Mouse (Mus musculus): ENCODE measurements around the gene Yeats2. TPM values are rescaled to one million over a fixed set of nuclear protein-coding genes. Genes with fewer than 3 reads are reported as not detected.
A peak's percentile ranks its signal among the peaks of the same experiment; 100 is the strongest.

Yeats2 gene
- total RNA-seq, 2 experiments from 2014 or later = 34.1 to 36.2 TPM

- no peak for DNase-seq (ENCODE audit: low spot score in 2 of 2)
Measured at GRCm38 (mm10) chr16:20191161-20191882, 50.5 kb downstream of the Yeats2 start.

DNA sequence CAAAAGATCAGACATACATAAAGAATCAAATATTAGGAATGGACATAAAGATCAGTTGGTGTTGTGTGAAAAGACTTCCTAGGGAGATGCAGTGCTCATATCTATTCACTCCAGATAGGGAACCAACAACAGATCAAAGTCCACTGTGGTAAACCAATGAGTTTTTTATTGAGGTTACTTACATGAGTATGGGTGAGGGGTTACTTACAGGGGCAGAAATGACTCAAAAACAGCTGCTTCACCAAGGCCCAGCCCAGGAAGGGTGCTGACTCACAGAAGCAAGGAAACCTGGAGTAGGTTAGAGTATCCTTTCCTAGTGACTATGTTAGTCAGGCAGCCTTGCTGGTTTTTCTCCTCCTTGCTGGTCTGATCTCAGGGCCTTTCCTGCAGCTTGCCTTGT is 51.2 kb downstream of the Yeats2 start:
- no peak for DNase-seq (ENCODE audit: low spot score in 2 of 2)

- peak in 1 of 2 experiments; percentile 20 for DNase-seq (ENCODE audit: low spot score in 2 of 2)
Measured at GRCm38 (mm10) chr16:20195546-20195945, 54.7 kb downstream of the Yeats2 start.

DNA sequence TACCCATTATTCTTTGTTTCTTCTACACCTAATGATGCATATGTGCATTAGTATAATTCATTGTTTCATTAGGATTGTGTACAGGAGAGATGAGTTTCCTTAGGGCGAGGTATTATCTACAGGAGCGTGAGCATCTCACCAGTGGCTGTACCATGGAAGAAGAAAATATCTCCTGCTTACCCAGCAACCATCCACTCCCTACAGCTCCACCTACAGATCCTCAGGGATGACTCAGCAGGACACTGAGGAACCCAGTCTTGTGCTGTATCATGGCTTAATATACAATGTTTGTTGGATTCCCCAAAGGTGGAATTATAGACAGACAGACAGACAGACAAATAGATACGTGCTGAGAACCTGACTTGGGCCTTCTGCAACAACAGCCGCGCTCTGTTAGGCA is 56.1 kb downstream of the Yeats2 start:
- no peak for DNase-seq (ENCODE audit: low spot score in 2 of 2)

DNA sequence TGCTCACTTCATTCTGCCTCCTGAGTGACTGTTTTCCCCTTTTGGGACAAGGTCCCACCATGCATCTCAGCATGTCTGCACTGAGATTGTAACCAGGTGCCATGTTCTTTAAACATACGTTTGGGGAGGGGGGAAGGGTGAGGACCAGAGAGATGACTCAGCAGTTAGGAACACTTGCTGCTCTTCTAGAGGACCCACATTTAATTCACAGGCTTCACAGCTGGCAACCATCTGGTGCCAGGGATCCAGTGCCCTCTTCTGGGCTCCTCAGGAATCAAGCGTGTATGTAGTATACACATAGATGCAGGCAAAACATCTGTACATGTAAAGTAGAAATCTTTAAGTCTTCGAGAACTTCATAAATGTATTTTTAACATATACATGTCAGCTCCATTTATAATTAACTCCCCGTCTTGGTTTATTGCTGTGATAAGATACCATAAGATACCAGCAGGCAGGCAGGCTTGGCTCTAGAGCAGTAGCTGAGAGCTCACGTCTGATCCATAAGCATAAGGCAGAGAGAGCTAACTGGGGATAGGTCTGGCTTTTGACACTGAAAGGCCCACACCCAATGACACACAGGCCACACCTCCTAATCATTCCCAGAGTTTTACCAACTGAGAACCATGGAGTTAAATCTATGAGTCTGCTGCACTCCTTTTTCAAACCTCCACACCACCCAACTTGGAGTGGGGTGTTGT is 58.8 kb downstream of the Yeats2 start:
- no peak for DNase-seq (ENCODE audit: low spot score in 2 of 2)

GRCm38 (mm10) chr16:20213591-20214226 is 72.8 kb downstream of the Yeats2 start:
- DNase-seq (ENCODE audit: low spot score in 2 of 2) = peak in 1 of 2 experiments; percentile 72

- DNase-seq (ENCODE audit: low spot score in 2 of 2) = no peak
Measured at GRCm38 (mm10) chr16:20222726-20223125, 81.9 kb downstream of the Yeats2 start.

DNA sequence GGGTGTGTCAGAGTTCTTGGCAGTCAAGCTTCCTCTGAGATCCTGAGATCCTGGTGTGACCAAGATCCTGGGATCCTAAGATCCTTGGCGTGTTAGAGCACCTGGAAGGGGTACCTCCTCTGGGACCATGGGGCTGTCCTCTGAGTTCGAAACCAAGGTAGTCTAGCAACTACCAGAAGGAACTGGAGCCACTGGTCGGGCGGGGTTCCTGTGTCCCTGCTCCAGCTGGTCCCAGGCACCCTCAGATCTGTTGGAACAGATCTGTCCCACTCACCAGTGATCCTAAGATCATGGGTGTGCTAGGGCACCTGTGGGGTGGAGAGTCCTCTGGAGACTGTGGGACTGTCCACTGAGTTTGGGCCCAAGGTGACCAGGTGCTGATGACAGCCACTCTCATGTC is 85.8 kb downstream of the Yeats2 start:
- no peak for DNase-seq (ENCODE audit: low spot score in 2 of 2)

DNA sequence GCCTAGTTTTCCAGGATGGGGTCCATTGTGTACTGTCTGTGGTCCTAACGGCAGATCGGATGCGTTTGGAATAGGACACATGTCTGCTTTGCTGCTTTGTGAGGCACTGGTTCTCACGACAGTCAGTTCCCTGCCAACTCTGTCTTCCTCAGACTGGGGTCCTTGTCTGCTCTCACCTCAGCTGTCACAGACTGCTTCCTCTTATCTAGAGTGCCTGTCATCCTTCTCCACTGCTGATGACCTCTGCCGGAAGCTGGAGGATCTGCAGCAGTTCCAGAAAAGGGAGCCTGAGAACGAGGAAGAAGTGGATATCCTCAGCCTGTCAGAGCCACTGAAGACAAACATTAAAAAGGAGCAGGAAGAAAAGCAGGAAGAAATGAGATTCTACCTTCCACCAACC is 86.6 kb downstream of the Yeats2 start:
- no peak for DNase-seq (ENCODE audit: low spot score in 2 of 2)

GRCm38 (mm10) chr16:20228167-20228566 is 87.3 kb downstream of the Yeats2 start:
- DNase-seq (ENCODE audit: low spot score in 2 of 2) = no peak

DNA sequence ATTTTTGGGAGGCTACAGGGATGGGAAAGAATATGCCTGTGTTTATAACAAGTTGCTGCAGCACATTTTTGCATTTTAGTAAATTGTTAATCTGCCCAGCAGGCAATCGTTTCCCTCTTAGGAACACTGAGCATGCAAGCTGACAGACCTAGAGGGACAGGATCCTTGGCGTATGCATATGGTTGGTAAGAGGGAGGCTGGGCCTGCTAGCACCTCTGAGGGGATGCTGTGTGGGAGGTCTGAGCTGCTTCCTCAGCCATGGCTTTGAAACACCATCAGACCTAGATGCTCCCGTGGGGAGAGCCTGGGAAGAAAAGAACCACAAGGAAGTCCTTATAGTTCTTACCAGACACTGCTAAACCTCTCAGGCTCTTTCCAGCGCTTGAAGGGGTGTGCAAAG is 93.5 kb downstream of the Yeats2 start:
- DNase-seq (ENCODE audit: low spot score in 2 of 2) = peak in 1 of 2 experiments; percentile 43

DNA sequence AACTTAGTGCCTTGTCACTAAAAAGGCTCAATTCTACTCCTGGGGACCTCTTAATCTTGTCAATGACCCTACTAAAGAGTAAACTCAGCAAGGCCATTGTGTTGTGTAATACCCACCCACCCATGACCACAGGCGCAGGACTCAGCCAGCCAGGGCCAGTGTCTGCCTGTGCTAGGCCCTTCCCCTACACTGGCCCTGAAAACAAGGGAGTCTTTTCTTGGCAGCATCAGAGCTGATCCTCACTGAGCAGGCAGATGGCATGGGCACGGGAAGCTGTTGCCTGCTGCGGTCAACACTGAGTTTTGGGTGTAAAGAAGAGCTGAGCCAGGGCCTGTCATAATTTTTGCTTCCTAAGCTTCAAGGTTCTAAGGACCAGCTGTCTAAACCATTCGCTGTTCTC is 96.6 kb downstream of the Yeats2 start:
- peak in 1 of 2 experiments; percentile 64 for DNase-seq (ENCODE audit: low spot score in 2 of 2)

DNA sequence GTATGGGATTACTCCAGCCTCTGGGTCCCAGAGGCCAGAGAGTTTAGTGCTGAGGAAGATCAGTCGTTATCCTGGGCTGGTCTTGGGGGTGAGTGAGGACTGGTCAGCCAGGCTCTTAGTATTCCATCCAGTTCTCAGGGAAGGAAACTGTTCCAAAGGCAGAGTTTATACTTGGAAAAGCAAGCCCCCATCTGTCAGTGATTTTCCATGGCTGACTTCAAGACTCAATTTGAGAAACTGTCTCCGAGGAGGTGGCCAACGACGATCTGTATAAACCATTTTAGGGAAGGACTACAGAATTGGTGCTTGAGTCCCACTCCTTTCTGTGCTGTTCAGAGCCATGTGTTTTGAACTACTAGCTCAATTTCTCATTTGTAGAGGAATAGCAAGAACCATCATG is 97.8 kb downstream of the Yeats2 start:
- DNase-seq (ENCODE audit: low spot score in 2 of 2) = no peak

DNA sequence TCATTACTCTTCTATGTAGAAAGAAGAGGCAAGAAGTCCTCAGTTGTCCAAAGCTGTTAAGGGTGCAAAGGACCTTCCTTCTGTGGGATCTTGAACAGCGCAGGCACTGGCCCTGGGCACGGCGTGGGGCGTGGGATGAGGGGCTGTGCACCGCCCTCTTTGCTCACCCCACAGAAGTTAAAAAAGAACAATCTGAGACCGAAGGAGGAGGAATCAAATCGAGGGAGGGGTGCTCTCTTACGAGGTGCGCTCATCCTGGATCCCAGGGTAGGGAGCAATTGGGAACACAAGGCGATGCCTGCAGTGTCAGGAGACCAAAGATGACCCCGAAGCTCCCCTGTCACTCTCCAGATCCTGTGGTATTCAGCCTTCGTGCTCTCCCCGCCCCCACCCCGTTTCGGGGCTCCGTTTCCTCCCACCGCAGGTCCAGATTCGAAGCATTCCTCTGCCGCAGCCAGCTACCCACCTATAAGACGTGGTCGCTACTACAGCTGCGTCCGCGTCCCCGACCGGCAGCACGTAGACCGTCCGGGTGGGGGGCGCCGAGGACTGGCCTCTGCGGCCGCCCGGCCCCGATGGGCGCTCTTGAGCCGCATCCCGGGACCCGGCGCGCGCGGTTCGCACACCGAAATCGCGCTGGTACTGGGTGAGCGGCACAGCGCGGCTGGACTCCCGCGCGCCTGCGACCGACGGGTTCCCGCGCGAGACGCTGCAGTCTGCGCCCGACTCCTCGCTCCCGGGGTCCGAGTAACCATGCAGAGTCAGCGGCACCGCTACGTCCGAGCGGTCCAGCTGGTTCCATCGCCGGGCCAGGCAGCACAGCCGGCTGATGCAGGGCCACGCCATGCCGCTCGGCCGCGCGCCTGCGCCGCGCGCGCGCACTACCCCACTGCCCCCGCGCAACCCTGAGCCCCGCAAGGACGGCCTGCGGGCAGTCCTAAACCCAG is 99.9 kb downstream of the Yeats2 start, which contains the start of gene Map6d1:
Gene Map6d1 (minus strand): TSS at position 891 of the 947 bp plus-strand sequence.
- peak in 1 of 2 experiments; percentile 69 for DNase-seq (ENCODE audit: low spot score in 2 of 2)

GRCm38 (mm10) chr16:20247103-20247502 is 106.2 kb downstream of the Yeats2 start:
- DNase-seq (ENCODE audit: low spot score in 2 of 2) = no peak

DNA sequence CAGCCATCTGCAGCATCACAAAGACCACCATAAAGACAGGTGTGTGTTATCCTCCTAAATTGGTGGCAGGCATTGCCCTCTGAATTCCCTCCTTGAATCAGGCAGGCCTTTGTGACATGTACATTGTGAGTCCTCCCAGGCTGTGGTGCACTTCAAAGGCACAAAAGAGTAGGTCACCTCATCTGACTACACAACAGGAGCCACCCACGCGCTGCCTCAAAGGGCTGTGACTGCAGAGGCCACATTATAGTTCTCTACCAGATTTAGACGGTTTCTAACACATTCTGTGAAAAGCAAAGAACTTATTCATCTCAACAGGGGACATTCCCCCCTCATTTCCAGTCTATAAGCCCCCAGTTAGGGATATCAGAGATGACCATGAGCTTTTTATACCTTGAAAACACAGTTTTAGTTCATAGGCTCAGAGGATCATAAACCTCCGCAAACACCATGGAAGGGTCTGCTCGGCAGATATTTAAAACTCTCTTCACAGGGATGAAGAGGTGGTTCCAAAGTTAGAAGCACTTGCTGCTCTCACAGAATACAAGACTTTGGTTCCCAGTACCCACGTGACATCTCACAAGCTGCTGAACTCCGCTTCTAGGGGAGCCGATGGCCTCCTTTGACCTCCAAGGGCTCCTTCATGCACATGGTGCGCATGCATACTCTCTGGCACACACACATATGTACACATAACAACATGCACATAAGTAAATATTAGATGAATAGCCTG is 107.7 kb downstream of the Yeats2 start:
- DNase-seq (ENCODE audit: low spot score in 2 of 2) = no peak

DNA sequence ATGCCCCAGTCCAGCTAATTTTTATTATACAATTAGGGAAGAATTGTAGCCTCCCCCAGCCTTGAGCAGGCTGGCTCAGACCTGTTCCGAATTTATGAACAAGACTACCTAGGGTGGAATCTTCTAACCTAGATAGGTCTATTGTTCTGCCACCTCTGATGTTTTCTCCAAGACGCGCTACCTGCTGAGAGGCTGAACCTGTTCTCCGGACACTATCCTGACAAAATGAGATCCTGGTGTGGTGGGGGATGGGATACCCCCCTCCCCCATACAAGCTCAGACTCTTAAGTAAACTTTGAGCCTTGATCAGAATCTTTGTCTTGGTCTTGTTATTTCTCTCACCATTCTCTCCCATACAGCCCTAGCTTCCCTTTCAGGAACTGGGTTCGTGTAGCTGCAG is 117.1 kb downstream of the Yeats2 start:
- no peak for DNase-seq (ENCODE audit: low spot score in 2 of 2)

DNA sequence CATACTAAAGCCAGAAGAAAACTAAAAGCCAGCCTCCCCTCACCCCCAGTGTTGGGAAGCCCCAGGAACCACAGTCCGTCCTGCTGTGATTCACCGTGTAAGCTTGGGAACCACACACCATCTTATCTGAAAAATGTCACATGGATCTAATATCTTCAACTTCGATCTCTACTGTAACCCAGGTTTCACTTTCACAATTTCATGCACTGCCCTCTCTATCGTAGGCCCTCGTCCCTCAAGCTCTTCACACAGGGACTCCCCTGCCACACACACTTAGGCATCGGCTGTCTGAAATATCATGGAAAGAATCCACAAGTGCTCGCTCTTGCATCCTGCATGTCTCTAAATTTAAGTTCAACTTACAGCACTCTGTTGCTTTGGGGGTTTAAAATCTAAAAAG is 124.2 kb downstream of the Yeats2 start:
- no peak for DNase-seq (ENCODE audit: low spot score in 2 of 2)

DNA sequence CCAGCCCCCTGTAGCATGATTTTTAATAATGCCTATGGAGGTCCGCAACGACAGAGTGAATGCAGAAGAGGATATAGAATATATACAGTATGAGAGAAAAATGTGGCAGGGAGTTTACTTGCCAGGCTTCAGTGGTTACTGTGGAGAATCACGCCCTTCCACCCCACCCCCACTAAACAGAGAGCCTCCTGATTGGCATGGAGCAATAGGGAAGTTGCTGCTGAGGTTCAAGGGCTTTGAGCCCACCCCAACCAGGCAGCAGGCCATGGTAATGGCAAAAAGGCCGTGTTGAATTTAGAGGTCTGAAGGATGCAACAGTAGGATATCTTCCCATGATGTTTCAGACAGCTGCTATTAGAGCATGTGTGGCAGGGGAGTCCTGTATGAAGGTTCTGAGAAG is 130.5 kb downstream of the Yeats2 start:
- no peak for DNase-seq (ENCODE audit: low spot score in 2 of 2)

DNA sequence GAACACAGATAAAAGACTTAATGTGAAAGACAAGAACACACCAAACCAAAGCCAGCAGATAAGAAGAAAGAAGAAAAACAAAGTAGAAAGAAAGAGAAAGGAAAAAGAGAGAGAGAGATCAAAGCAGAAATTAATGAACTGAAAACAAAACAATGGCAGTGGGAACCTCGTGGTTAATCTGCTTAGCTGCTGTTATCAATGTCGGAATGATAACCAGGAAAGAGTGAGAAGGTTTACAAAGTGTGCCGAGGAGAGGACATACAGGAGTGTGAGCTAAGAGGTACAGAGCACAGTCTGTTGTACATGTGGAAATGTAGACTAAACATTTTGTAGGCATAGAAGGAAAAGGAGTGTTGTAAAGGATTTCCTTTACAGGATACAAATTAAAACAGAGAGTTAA is 132.1 kb downstream of the Yeats2 start:
- no peak for DNase-seq (ENCODE audit: low spot score in 2 of 2)

Measured in layer of hippocampus, adult 18-20 months (tissue).